Mouse (Mus musculus): Measurements from ENCODE around the gene Memo1. TPM values are rescaled to one million over a fixed set of nuclear protein-coding genes. Genes with fewer than 3 reads are reported as not detected.
"Not testable (repeated sequence)": the region's sequence is repeated elsewhere in the genome, so short reads cannot be mapped to it uniquely, and the experiment has no call there.

Gene Memo1
- 68.5 and 69.2 TPM in 2 replicates for polyA plus RNA-seq (2016; fragmentation: Nextera tagmentation; extraction: Ambion mirVana)

DNA sequence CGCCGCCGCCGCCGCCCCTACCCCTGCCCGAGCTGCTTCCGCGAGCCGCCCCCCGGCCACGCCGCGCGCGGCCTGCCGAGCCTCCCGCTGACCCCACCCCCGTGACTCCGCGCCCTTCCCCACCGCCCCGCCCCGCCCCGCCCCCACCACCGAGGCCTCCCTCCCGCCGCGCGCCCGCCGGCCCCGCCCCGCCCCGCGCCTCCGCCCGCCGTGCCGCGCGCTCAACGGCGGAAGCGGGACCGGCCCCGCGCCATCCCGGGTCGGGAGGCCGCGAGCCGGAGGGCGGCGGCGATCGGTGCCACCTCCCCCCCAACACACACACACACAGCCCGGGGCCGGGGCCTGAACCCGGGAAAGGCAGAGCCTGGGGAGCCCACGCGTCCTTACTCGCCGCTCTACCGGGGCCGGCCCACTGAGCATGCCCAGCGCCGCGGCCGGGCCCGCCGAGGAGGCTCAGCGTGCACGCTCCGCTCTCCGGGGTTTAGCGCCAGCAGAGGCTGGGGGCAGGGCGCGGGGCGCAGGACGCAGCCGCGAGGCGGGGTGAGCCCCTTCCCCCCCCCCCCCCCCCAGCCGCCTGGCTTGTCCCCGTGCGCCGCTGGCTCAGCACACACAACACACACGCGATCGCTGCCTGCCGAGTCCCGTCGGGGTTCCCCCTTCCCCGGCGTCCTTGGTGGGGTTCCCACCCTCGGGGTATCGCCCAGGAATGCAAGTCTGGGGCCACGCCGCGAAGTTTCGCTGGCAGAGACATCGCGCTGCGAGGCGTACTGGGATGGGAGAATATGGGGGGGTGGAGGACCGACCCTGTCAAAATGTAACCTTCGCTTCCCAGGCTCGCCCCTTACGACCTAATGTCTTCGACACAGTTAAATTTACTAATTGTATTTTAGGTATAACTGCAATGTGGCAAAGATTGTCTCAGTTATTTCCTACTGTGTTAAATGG is at the start of gene Memo1:
TSS of gene Memo1 (minus strand) at position 496 of the 945 bp plus-strand sequence.
- Histone ChIP-seq H3K4me2 (replicated peaks) (peak within 1 kb of the TSS; percentile 77), H3K27me3 (no peaks in the 10 kb centered on the region), H3K9ac (peak within 1 kb of the TSS; percentile 96), H3K4me3 (peak within 1 kb of the TSS; percentile 96), H3K4me1 (peaks cover 19% of the 10 kb centered on the region), H3K9me3 (replicated peaks) (no peaks in the 10 kb centered on the region), H3K27ac (peak within 1 kb of the TSS; percentile 98), H3K36me3 (peaks cover 10% of the 10 kb centered on the region; the same call in 1 of the 2 replicates)
- under 1% methylated on average over 74 of the region's 110 CpGs for WGBS
- peak; percentile 92 for ATAC-seq (ENCODE audit: low FRiP score)

DNA sequence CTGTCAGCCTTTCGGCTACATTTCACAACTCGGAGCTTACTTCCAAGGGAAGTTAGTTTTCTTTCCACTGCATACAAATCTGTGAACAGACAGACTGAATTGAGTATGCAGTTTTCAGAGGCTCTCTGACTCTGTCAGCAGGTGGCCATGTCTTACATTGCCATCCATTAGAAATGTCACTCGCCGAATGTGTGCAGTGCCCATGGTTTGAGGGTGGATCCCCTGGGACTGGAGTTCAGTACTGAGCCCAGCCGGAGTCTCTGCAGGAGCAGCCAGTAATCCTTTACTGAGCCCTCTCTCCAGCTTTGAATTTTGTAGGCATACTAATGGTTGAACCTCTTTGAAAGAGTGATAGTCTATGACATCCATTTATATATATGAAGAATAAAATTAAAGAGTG is 45.8 kb upstream of the Memo1 start:
- H3K9me3 ChIP-seq (replicated peaks), result 0 out of 2 replicates have a peak, but pooled peaks cover 5% of the 10 kb centered on the region
- WGBS, result 41% methylated on average over 5 of the region's 5 CpGs
- peaks cover 37% of the 10 kb centered on the region for H3K4me1 ChIP-seq
- ATAC-seq (ENCODE audit: low FRiP score), result no peak
- no peaks in the 10 kb centered on the region for H3K27me3 ChIP-seq
- H3K27ac ChIP-seq, result no peak overlapping the region
- H3K4me2 ChIP-seq (replicated peaks), result peak overlapping the region; percentile 69
- H3K9ac ChIP-seq, result no peak overlapping the region
- H3K4me3 ChIP-seq, result peak overlapping the region; percentile 99
- peaks cover 8% of the 10 kb centered on the region for H3K36me3 ChIP-seq

DNA sequence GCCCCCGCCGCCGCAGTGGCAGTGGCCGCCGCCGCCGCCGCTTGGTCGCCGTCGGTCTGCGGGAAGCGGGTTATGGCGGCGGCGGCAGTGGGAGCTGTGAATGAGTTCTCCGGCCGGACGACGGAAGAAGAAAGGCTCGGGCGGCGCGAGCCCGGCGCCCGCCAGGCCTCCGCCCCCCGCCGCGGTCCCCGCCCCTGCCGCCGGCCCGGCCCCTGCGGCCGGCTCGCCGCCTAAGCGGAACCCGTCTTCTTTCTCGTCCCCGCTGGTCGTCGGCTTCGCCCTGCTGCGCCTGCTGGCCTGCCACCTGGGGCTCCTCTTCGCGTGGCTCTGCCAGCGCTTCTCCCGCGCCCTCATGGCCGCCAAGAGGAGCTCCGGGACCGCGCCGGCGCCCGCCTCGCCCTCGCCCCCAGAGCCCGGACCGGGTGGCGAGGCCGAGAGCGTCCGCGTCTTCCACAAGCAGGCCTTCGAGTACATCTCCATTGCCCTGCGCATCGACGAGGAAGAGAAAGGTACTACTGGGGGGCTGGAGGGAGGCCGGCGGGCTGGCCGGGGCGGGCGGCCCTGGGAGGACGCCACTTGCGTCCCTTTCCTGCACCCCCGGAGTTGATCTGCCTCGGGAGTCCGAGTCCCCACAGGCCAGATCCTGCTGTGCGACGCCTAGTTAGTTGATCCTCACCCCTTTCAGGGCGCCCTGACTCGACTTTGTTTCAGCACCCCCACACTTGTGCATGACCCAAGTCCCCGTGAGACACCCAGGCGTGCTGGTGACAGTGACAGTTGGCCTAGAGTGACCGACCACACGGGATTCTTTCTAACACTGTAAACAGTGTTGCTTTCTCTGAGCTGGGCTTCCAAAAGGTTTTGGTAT is 43.9 kb upstream of the Memo1 start, which contains the start of gene Spast:
TSS of gene Spast (plus strand) at position 51 of the 868 bp plus-strand sequence.
- Histone ChIP-seq H3K27me3 (no peaks in the 10 kb centered on the region), H3K36me3 (peaks cover 4% of the 10 kb centered on the region), H3K4me1 (peaks cover 37% of the 10 kb centered on the region), H3K4me2 (replicated peaks) (peak within 1 kb of the TSS; percentile 69), H3K9ac (peak within 1 kb of the TSS; percentile 97), H3K9me3 (replicated peaks) (0 out of 2 replicates have a peak, but pooled peaks cover 4% of the 10 kb centered on the region), H3K4me3 (peak within 1 kb of the TSS; percentile 99), H3K27ac (peak within 1 kb of the TSS; percentile 99)
- peak; percentile 80 for ATAC-seq (ENCODE audit: low FRiP score)
- under 1% methylated on average over 70 of the region's 90 CpGs for WGBS

DNA sequence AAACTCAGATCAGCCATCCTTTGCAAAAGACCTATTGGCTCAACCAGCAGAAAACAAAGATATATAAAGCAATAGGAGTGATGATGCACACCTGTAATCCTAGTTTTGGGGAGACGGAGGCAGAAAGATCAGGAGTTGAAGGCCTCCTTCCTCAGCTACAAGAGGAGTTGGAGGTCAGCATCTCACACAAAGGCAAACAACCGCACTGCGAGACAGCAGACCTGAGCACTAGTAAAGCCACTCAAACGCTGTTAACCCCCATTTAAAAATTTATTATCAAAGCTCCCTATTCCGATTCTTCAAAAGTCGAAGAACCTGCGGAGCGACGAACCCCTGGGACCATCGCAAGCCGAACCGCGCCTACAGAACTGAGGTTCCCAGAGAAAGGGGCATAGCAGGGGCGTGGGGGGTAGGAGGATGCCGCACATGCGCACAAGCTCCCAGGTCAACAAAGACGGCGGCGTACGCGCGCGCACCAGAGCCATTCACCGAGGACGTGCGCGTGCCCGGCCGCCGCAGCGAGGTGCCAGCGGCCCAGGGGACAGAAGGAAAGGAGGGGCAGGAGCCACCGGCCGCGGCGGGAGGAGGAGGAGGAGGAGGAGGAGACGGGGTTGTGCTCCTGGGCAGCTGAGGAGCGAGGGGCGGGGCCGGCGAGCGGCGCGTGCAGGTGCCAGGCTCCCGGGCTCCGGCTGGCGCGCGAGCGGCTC is 43.1 kb upstream of the Memo1 start:
- Histone ChIP-seq H3K27ac (peak overlapping the region; percentile 99), H3K36me3 (no peaks in the 10 kb centered on the region), H3K9ac (peak overlapping the region; percentile 97), H3K4me3 (peak overlapping the region; percentile 99), H3K27me3 (no peaks in the 10 kb centered on the region), H3K4me1 (peaks cover 37% of the 10 kb centered on the region), H3K9me3 (replicated peaks) (no peaks in the 10 kb centered on the region), H3K4me2 (replicated peaks) (peak overlapping the region; percentile 69)
- under 1% methylated on average over 38 of the region's 50 CpGs for WGBS
- ATAC-seq (ENCODE audit: low FRiP score), result peak; percentile 94

DNA sequence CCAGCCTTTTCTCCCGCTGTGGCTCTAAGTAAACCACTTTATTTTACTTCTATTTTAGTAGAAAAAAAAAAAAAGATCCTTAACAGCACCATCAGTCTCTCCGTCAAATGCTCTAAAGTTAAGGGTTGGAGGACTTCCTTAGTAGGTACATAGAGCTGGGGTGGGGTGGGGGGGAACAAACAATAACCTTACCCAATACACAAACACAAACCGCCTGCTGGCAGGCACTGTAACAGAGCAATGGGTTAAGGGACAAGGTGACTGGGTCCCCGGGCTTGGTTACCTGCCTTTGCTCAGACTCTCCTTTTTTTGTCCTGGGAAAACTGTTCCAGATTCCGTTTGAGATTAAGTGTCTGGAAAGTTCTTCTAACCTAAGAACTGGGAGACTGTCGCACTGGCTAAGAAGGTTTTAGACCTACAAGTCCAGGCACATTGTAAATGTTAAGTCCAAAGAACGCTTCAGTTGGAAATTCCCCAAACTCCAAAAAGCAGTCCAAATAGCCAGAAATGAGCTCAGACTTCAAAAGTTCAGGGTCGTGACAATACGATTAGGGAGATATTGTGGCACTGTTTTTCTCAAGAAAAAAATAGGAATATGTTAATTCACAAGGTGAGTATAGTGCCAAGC is 35.8 kb upstream of the Memo1 start:
- H3K4me1 ChIP-seq, result no peaks in the 10 kb centered on the region
- H3K4me2 ChIP-seq (replicated peaks), result no peak overlapping the region
- ATAC-seq (ENCODE audit: low FRiP score), result no peak
- no peak overlapping the region for H3K9ac ChIP-seq
- no peaks in the 10 kb centered on the region for H3K9me3 ChIP-seq (replicated peaks)
- H3K36me3 ChIP-seq, result no peaks in the 10 kb centered on the region
- H3K27me3 ChIP-seq, result no peaks in the 10 kb centered on the region
- WGBS, result 82% methylated on average over 9 of the region's 9 CpGs
- no peak overlapping the region for H3K4me3 ChIP-seq
- H3K27ac ChIP-seq, result no peak overlapping the region

DNA sequence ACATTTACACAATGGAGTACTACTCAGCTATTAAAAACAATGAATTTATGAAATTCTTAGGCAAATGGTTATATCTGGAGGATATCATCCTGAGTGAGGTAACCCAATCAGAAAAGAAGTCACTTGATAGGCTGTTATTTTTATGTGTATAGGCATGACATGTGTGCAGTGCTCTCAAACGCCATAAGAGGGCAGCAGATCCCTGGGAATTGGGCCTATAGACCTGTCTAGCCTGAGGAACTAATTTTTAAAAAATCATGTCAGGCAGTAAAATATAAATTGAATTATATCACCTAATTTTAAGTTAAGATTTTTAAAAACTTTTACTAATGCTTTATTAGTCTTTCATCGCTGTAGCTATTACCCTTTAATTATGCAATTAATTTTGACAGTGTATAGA is 32.8 kb upstream of the Memo1 start:
- H3K9ac ChIP-seq; ATAC-seq (ENCODE audit: low FRiP score): not testable (repeated sequence)
- 45% methylated on average over 2 of the region's 2 CpGs for WGBS

DNA sequence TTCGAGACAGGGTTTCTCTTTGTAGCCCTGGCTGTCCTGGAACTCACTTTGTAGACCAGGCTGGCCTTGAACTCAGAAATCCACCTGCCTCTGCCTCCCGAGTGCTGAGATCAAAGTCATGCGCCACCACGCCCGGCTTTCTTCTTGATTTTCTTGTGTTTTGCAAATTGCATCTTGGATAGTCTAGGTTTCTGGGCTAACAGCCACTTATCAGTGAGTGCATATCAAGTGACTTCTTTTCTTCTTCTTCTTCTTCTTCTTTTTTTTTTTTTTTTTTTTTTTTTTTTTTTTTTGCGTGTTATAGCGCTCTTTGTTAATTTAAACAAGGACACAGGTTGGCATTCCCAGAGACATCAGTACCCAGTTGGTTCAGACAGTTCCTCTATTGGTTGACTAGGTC is 31.9 kb upstream of the Memo1 start:
- H3K4me3 ChIP-seq; H3K4me2 ChIP-seq (replicated peaks); H3K9me3 ChIP-seq (replicated peaks); ATAC-seq (ENCODE audit: low FRiP score); H3K36me3 ChIP-seq; H3K27me3 ChIP-seq; H3K27ac ChIP-seq; H3K9ac ChIP-seq; H3K4me1 ChIP-seq: not testable (repeated sequence)
- WGBS, result 90% methylated on average over 7 of the region's 7 CpGs

More for the DNA sequence above, 32.8 kb upstream of the Memo1 start:
- H3K27me3 ChIP-seq; H3K4me1 ChIP-seq; H3K27ac ChIP-seq; H3K4me3 ChIP-seq; H3K4me2 ChIP-seq (replicated peaks); H3K36me3 ChIP-seq; H3K9me3 ChIP-seq (replicated peaks): not testable (repeated sequence)

DNA sequence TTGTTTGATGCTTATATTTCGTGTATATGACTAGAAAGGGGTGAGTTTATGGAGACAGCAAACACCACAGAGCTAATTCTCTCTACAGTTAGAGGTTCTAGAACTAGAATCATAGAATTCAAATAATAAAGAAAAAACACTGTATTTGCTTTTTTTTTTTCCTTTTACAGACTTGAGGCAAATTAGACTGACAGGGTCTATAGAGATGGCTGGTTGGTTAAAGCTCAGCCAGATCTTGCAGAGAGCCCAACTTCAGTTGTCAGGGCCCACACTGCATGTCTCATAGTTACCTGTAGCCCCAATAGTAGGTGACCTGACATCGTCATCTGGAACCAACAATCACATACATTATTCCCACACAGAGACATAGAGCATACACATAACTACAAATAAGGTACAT is 28.5 kb upstream of the Memo1 start, which contains the start of gene Dpy30:
TSS of gene Dpy30 (minus strand) at position 101 of the 400 bp plus-strand sequence.
- no peak within 1 kb of the TSS for H3K9ac ChIP-seq
- no peak within 1 kb of the TSS for H3K4me3 ChIP-seq
- no peak within 1 kb of the TSS for H3K4me2 ChIP-seq (replicated peaks)
- no peaks in the 10 kb centered on the region for H3K4me1 ChIP-seq
- 83% methylated on average over 2 of the region's 2 CpGs for WGBS
- no peaks in the 10 kb centered on the region for H3K36me3 ChIP-seq
- H3K27me3 ChIP-seq, result no peaks in the 10 kb centered on the region
- H3K27ac ChIP-seq, result no peak within 1 kb of the TSS
- ATAC-seq (ENCODE audit: low FRiP score), result no peak
- H3K9me3 ChIP-seq (replicated peaks), result no peaks in the 10 kb centered on the region

DNA sequence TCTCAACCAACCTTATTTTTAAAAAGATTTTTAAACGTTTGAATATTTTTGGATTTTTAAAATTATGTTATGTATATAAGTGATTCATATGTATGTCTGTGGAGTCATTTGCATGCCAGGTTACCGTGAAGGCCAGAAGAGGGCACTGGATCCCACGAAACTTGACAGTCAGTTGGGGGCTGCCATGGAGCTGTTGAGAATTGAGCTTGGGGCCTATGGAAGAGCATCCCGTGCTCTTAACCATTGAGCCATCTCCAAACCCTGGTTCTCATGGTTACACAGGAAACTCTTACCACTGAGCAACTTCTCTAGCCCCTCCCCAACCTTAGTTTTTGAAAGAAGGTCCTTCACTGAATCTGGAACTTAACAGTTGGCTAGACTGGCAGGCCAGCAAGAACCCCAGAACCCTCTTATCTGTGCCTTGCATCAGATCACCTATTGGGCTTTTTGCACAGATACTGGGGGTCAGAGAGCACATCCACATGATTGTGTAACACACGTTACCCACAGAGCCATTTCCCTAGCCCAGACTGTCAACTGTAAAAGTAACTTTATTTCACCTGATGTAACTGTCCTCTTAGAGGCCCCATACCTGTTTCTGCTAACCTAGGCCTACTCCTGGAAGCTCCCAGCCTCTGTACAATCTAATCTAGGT is 27.2 kb upstream of the Memo1 start:
- no peak for ATAC-seq (ENCODE audit: low FRiP score)
- H3K9me3 ChIP-seq (replicated peaks), result no peaks in the 10 kb centered on the region
- no peaks in the 10 kb centered on the region for H3K36me3 ChIP-seq
- no peak overlapping the region for H3K9ac ChIP-seq
- no peaks in the 10 kb centered on the region for H3K4me1 ChIP-seq
- H3K4me2 ChIP-seq (replicated peaks), result no peak overlapping the region
- no peak overlapping the region for H3K4me3 ChIP-seq
- H3K27me3 ChIP-seq, result no peaks in the 10 kb centered on the region
- 57% methylated on average over 5 of the region's 5 CpGs for WGBS
- H3K27ac ChIP-seq, result no peak overlapping the region

DNA sequence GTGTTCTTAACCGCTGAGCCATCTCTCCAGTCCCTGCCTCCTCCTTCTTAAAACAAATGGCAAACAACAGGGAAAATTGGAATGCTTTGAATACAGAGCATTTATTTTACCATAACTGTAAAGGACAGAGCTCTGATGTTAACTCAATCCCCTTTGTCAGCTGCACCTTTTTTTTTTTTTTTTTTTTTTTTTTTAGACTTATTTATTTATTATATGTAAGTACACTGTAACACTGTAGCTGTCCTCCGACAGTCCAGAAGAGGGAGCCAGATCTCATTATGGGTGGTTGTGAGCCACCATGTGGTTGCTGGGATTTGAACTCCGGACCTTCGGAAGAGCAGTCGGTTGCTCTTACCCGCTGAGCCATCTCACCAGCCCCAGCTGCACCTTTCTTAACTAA is 23.4 kb upstream of the Memo1 start:
- Histone ChIP-seq H3K4me3 (no peak overlapping the region), H3K27me3 (no peaks in the 10 kb centered on the region), H3K4me1 (peaks cover 14% of the 10 kb centered on the region), H3K36me3 (peaks cover 5% of the 10 kb centered on the region; the same call in 1 of the 2 replicates), H3K9me3 (replicated peaks) (no peaks in the 10 kb centered on the region), H3K9ac (no peak overlapping the region), H3K4me2 (replicated peaks) (no peak overlapping the region), H3K27ac (no peak overlapping the region)
- 91% methylated on average over 6 of the region's 6 CpGs for WGBS
- no peak for ATAC-seq (ENCODE audit: low FRiP score)

All from hindbrain, embryonic 12.5 days (tissue).